Mouse (Mus musculus) brain, adult 10 weeks (tissue): ENCODE data around the gene Saysd1. TPM values are rescaled to one million over a fixed set of nuclear protein-coding genes. Genes with fewer than 3 reads are reported as not detected.

Source experiments
- polyA plus RNA-seq: library from polyadenylated mRNA; stranded (reverse); fragments of 350-450 nt; fragmentation: Illumina TruSeq; extraction: RNeasy Lipid Tissue Mini Kit (QIAGEN cat#74804); gene quantifications from one replicate; pipeline ENCODE4 v1.2.3, GENCODE M21; 2015; ENCODE audit warnings: low read depth, low replicate concordance

Gene Saysd1
- polyA plus RNA-seq, result 7.0 TPM

GRCm38 (mm10) chr14:20138484-20139355 lies at the start of gene Saysd1:
Saysd1 (minus strand) TSS chr14:20138534.

DNA sequence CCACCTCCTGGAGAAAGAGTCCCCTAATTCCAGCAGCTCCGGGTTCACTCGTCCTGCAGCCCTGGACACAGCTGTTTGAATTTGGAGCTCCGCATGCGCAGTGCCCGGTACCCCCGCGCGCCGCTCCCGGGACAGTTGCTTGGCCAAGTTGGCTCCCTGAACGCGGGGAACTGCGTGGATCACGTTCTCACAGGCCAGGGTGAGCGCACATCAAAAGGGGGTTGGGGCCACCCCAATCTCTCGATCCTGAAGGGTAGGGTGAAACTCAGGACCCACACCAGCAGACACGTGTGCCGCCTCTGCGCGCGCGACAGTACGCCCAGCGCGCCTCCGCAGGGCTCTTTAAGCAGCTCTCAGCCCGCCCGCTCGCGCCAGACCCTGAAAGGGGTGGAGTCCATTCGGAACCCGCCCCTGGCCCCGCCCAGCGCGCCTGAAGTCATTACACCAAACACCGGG lies 43.2 kb upstream of the Saysd1 start, which contains the start of gene Kcnk5:
Gene Kcnk5 (minus strand): TSS at position 344 of the 456 bp plus-strand sequence.

Other genes with a start within 250 kb of the Saysd1 start
- gene Gng2, start 160.9 kb downstream of the Saysd1 start, polyA plus RNA-seq, result 225 TPM
- 0.42 TPM for gene Kcnk5, start 43.3 kb upstream of the Saysd1 start, polyA plus RNA-seq
- gene Kcnk16, start 130.7 kb upstream of the Saysd1 start, polyA plus RNA-seq, result not detected
- gene Nudt13, start 156.2 kb upstream of the Saysd1 start, polyA plus RNA-seq, result 27.6 TPM
- gene Ecd, start 209.6 kb upstream of the Saysd1 start, polyA plus RNA-seq, result 47.2 TPM
- 40.3 TPM for gene Fam149b, start 209.6 kb upstream of the Saysd1 start, polyA plus RNA-seq